Mouse (Mus musculus): ENCODE measurements around the gene Ttbk2. TPM values are rescaled to one million over a fixed set of nuclear protein-coding genes. Genes with fewer than 3 reads are reported as not detected.

Ttbk2 gene
- total RNA-seq, 2 experiments from 2014 or later, result 70.1 to 70.8 TPM

Other genes with a start within 250 kb of the Ttbk2 start
- gene Haus2, start 241.2 kb downstream of the Ttbk2 start, total RNA-seq (2021), result 10 to 100 TPM; 14.3 to 15.6 TPM
- gene Lrrc57, start 241.1 kb downstream of the Ttbk2 start, total RNA-seq (2021), result 10 to 100 TPM; 16.5 to 17.9 TPM
- 10 to 100 TPM; 13.7 to 15.6 TPM for gene Stard9, start 221.5 kb downstream of the Ttbk2 start, total RNA-seq (2021)
- 10 to 100 TPM; 27.6 to 29.0 TPM for gene Cdan1, start 476 bp downstream of the Ttbk2 start, total RNA-seq (2021)
- gene Ubr1, start 120.1 kb upstream of the Ttbk2 start, total RNA-seq (2021), result 10 to 100 TPM; 47.6 to 51.2 TPM
- 10 to 100 TPM; 17.9 to 19.0 TPM for gene Tmem62, start 126.4 kb upstream of the Ttbk2 start, total RNA-seq (2021)
- gene Ccndbp1, start 157.8 kb upstream of the Ttbk2 start, total RNA-seq (2021), result 10 to 100 TPM; 55.8 to 59.1 TPM
- not detected for gene Epb42, start 186.5 kb upstream of the Ttbk2 start, total RNA-seq (2021)
- under 1 TPM; 0.14 to 0.20 TPM for gene Tgm5, start 235.2 kb upstream of the Ttbk2 start, total RNA-seq (2021)

Data from left cerebral cortex, postnatal 4 days (tissue).